Mouse (Mus musculus): ENCODE measurements at regions not wholly inside any gene's neighbourhood (a gene's known extent, or its start where the extent isn't known, plus 50 kb on each side); places are given as distances from the start of the nearest gene placed in this dataset.

- no peak for ATAC-seq (ENCODE audit: poor library complexity, severe bottlenecking)
These were observed 134.8 kb upstream of the Cdh4 start for GRCm38 (mm10) chr2:179307286-179307931.

GRCm38 (mm10) chr2:179307932-179308303 lies 134.3 kb upstream of the Cdh4 start:
- no peak for ATAC-seq (ENCODE audit: poor library complexity, severe bottlenecking)

GRCm38 (mm10) chr2:179318046-179318445 lies 124.2 kb upstream of the Cdh4 start:
- no peak for ATAC-seq (ENCODE audit: poor library complexity, severe bottlenecking)

- ATAC-seq (ENCODE audit: poor library complexity, severe bottlenecking) = no peak
These were observed 117.0 kb upstream of the Cdh4 start for GRCm38 (mm10) chr2:179325242-179325641.

- ATAC-seq (ENCODE audit: poor library complexity, severe bottlenecking) = no peak
These were observed 109.2 kb upstream of the Cdh4 start for GRCm38 (mm10) chr2:179332872-179333489.

GRCm38 (mm10) chr2:179333587-179333986 lies 108.6 kb upstream of the Cdh4 start:
- no peak for ATAC-seq (ENCODE audit: poor library complexity, severe bottlenecking)

GRCm38 (mm10) chr2:179336235-179336634 lies 106.0 kb upstream of the Cdh4 start:
- no peak for ATAC-seq (ENCODE audit: poor library complexity, severe bottlenecking)

GRCm38 (mm10) chr2:179352676-179353075 lies 89.6 kb upstream of the Cdh4 start:
- no peak for ATAC-seq (ENCODE audit: poor library complexity, severe bottlenecking)

GRCm38 (mm10) chr2:179354866-179355265 lies 87.4 kb upstream of the Cdh4 start:
- ATAC-seq (ENCODE audit: poor library complexity, severe bottlenecking) = no peak

GRCm38 (mm10) chr2:179370882-179371546 lies 71.2 kb upstream of the Cdh4 start:
- no peak for ATAC-seq (ENCODE audit: poor library complexity, severe bottlenecking)

- ATAC-seq (ENCODE audit: poor library complexity, severe bottlenecking) = no peak
These were observed 70.7 kb upstream of the Cdh4 start for GRCm38 (mm10) chr2:179371553-179371952.

- no peak for ATAC-seq (ENCODE audit: poor library complexity, severe bottlenecking)
These were observed 62.4 kb upstream of the Cdh4 start for GRCm38 (mm10) chr2:179379691-179380443.

GRCm38 (mm10) chr2:179380444-179380705 lies 61.9 kb upstream of the Cdh4 start:
- ATAC-seq (ENCODE audit: poor library complexity, severe bottlenecking) = no peak

GRCm38 (mm10) chr2:179381916-179382315 lies 60.3 kb upstream of the Cdh4 start:
- ATAC-seq (ENCODE audit: poor library complexity, severe bottlenecking) = no peak

GRCm38 (mm10) chr2:179382594-179382993 lies 59.6 kb upstream of the Cdh4 start:
- no peak for ATAC-seq (ENCODE audit: poor library complexity, severe bottlenecking)

GRCm38 (mm10) chr2:179386871-179387270 lies 55.4 kb upstream of the Cdh4 start:
- no peak for ATAC-seq (ENCODE audit: poor library complexity, severe bottlenecking)

- ATAC-seq (ENCODE audit: poor library complexity, severe bottlenecking) = no peak
These were observed 51.7 kb upstream of the Cdh4 start for GRCm38 (mm10) chr2:179390486-179390885.

GRCm38 (mm10) chr2:179390924-179391461 lies 51.2 kb upstream of the Cdh4 start:
- ATAC-seq (ENCODE audit: poor library complexity, severe bottlenecking) = no peak
